Mouse (Mus musculus) neural tube, embryonic 11.5 days (tissue): ENCODE results near the gene Slc7a8. TPM values are rescaled to one million over a fixed set of nuclear protein-coding genes. Genes with fewer than 3 reads are reported as not detected.

Experiments used
- ATAC-seq: fragments of 200-750 bp; cut with Nextera tagmentation; 2 replicates; pipeline ENCODE4 v1.8.0; 2017; ENCODE audit warnings: moderate number of reproducible peaks, mild to moderate bottlenecking, moderate TSS enrichment, moderate library complexity; ENCODE audit not compliant: insufficient read depth, low FRiP score, low TSS enrichment
- DNase-seq: peaks from one replicate; pipeline ENCODE4 v3.0.0-alpha.2; 2015; ENCODE audit warnings: low spot score
- H3K27ac ChIP-seq: fragments of 300-500 bp; sonication (generic); 2 replicates; pipeline ENCODE4 v1.5.1; 2014; ENCODE audit warnings: low read depth, mild to moderate bottlenecking, low read length
- H3K27me3 ChIP-seq: fragments of 300-500 bp; sonication (generic); 2 replicates; pipeline ENCODE4 v1.6.1; 2014; ENCODE audit warnings: mild to moderate bottlenecking, low read length, mixed read lengths; ENCODE audit not compliant: control insufficient read depth, insufficient read depth
- H3K36me3 ChIP-seq: fragments of 300-500 bp; sonication (generic); 2 replicates; pipeline ENCODE4 v1.6.1; 2014; ENCODE audit warnings: mild to moderate bottlenecking, low read length, moderate library complexity, mixed read lengths; ENCODE audit not compliant: control insufficient read depth, insufficient read depth
- H3K4me1 ChIP-seq: fragments of 300-500 bp; sonication (generic); 2 replicates; pipeline ENCODE4 v1.6.1; 2014; ENCODE audit warnings: low read length, mixed read lengths; ENCODE audit not compliant: control insufficient read depth, insufficient read depth
- H3K4me2 ChIP-seq: fragments of 300-500 bp; sonication (generic); 2 replicates; pipeline ENCODE4 v1.6.1; 2014; ENCODE audit warnings: low read depth, mild to moderate bottlenecking, moderate library complexity
- H3K4me3 ChIP-seq: fragments of 300-500 bp; sonication (generic); 2 replicates; pipeline ENCODE4 v1.5.1; 2014; ENCODE audit warnings: low read depth, low read length
- H3K9ac ChIP-seq: fragments of 300-500 bp; sonication (generic); 2 replicates; pipeline ENCODE4 v1.6.1; 2014; ENCODE audit warnings: mild to moderate bottlenecking, low read length
- H3K9me3 ChIP-seq: fragments of 300-500 bp; sonication (generic); 2 replicates; pipeline ENCODE4 v1.6.1; 2016; ENCODE audit warnings: low read length; ENCODE audit not compliant: control insufficient read depth
- WGBS: fragments of 180-500 bp; shearing (Covaris S2); extraction: QIAGEN DNeasy Blood & Tissue Kit; methylation state at CpG from one replicate; pipeline ENCODE4 v1.1.7; 2014; 5-methylcytosine and 5-hydroxymethylcytosine counted together
- polyA plus RNA-seq: library from polyadenylated mRNA; unstranded; fragments of >200 nt; fragmentation: Nextera tagmentation; extraction: Ambion mirVana; gene quantifications from 2 replicates; pipeline ENCODE4 v1.2.1, GENCODE M21; 2014

The Slc7a8 gene
- polyA plus RNA-seq, 1 experiment from 2014 or later, result 3.2 TPM

DNA sequence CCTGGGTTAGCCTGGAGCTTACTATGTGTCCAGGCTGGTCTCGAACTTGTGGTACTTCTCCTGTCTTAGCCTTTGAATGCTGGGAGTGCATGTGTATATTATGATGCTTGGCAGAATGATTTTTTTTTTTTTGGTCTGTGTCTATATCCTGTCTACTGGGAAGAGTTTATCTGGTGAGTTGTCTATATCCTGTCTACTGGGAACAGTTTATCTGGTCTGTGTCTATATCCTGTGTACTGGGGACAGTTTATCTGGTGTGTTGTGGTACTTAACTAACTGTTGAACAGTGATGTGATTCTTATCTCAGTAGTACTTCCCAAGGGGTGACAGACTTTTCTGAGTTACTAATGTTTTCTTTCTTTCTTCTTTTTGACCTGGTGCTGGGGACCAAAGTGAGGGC is 30.0 kb downstream of the Slc7a8 start:
- no peak for DNase-seq

GRCm38 (mm10) chr14:54749238-54749637 is 32.5 kb downstream of the Slc7a8 start:
- H3K4me2 ChIP-seq, result no peak overlapping the region
- H3K9me3 ChIP-seq, result no peaks in the 10 kb centered on the region
- no peak for ATAC-seq
- no peaks in the 10 kb centered on the region for H3K36me3 ChIP-seq
- H3K27me3 ChIP-seq, result no peaks in the 10 kb centered on the region
- H3K9ac ChIP-seq, result no peak overlapping the region
- 63% methylated on average over 4 of the region's 4 CpGs for WGBS
- no peak overlapping the region for H3K27ac ChIP-seq
- H3K4me3 ChIP-seq, result no peak overlapping the region
- no peaks in the 10 kb centered on the region; the same call in 1 of the 2 replicates for H3K4me1 ChIP-seq
- no peak for DNase-seq

More for the DNA sequence above, 30.0 kb downstream of the Slc7a8 start:
- ATAC-seq, result no peak
- Histone ChIP-seq H3K9ac (no peak overlapping the region), H3K4me1 (peaks cover 3% of the 10 kb centered on the region; the same call in 1 of the 2 replicates), H3K4me3 (no peak overlapping the region), H3K36me3 (no peaks in the 10 kb centered on the region), H3K4me2 (no peak overlapping the region), H3K27me3 (no peaks in the 10 kb centered on the region), H3K9me3 (no peaks in the 10 kb centered on the region), H3K27ac (no peak overlapping the region)
- 76% methylated on average over 1 of the region's 1 CpGs for WGBS

GRCm38 (mm10) chr14:54747942-54748917 is 33.5 kb downstream of the Slc7a8 start:
- Histone ChIP-seq H3K9me3 (no peaks in the 10 kb centered on the region), H3K4me3 (no peak overlapping the region), H3K9ac (no peak overlapping the region), H3K4me2 (no peak overlapping the region), H3K27ac (no peak overlapping the region), H3K27me3 (no peaks in the 10 kb centered on the region), H3K4me1 (no peaks in the 10 kb centered on the region), H3K36me3 (no peaks in the 10 kb centered on the region)
- no peak for ATAC-seq
- DNase-seq, result no peak
- WGBS, result 81% methylated on average over 16 of the region's 16 CpGs

DNA sequence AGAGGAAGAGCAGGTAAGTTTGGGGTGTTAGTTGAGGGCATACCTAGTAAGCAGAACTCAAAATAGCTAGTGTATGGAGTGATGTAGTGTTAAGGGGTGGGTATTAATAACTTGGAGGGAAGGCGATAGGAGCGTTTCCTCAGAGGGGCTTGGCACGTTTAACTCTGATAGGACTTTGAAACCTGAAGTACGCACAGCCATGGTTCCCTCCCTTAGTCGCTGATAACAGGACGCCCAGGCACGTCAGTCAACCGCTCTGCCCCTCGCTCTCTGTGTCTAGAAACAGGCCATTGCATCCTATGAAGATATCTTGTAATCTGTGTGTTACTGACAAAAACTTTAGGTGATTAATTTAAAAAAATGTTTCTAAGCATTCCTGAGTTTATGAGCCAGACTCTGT is 35.7 kb downstream of the Slc7a8 start:
- no peaks in the 10 kb centered on the region for H3K4me1 ChIP-seq
- WGBS, result 93% methylated on average over 9 of the region's 9 CpGs
- H3K4me2 ChIP-seq, result no peak overlapping the region
- H3K9ac ChIP-seq, result no peak overlapping the region
- ATAC-seq (no peak), DNase-seq (no peak)
- H3K9me3 ChIP-seq, result no peaks in the 10 kb centered on the region
- H3K4me3 ChIP-seq, result no peak overlapping the region
- H3K27ac ChIP-seq, result no peak overlapping the region
- H3K27me3 ChIP-seq, result no peaks in the 10 kb centered on the region
- no peaks in the 10 kb centered on the region for H3K36me3 ChIP-seq

DNA sequence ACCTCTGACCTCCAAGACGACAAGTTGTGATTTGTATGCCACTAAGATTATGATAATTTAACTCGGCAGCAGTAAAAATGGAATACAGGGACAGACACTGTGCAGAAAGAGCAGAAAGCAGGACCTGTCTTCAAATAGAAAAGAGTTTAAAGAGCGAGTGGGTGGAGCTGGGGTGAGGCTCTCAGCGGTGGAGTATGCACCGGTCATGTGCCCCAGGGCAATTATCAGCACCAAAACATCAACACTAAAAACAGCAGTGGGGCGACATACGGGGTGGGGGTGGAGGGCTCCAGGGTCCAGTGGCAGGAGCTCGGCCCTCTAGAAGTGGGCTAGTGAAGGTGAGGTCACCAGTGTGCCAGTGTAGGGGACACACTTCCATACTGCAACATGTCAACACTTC is 37.3 kb downstream of the Slc7a8 start:
- Histone ChIP-seq H3K4me1 (no peaks in the 10 kb centered on the region), H3K36me3 (no peaks in the 10 kb centered on the region), H3K27me3 (no peaks in the 10 kb centered on the region), H3K4me3 (no peak overlapping the region), H3K9me3 (no peaks in the 10 kb centered on the region), H3K9ac (no peak overlapping the region), H3K4me2 (no peak overlapping the region), H3K27ac (no peak overlapping the region)
- DNase-seq, result no peak
- ATAC-seq, result no peak
- WGBS, result 69% methylated on average over 8 of the region's 8 CpGs

GRCm38 (mm10) chr14:54742375-54742774 is 39.4 kb downstream of the Slc7a8 start:
- H3K4me2 ChIP-seq, result no peak overlapping the region
- H3K27me3 ChIP-seq, result no peaks in the 10 kb centered on the region
- H3K36me3 ChIP-seq, result no peaks in the 10 kb centered on the region
- WGBS, result 69% methylated on average over 2 of the region's 2 CpGs
- DNase-seq (no peak), ATAC-seq (no peak)
- no peak overlapping the region for H3K4me3 ChIP-seq
- no peak overlapping the region for H3K27ac ChIP-seq
- no peaks in the 10 kb centered on the region for H3K4me1 ChIP-seq
- H3K9ac ChIP-seq, result no peak overlapping the region
- no peaks in the 10 kb centered on the region for H3K9me3 ChIP-seq

DNA sequence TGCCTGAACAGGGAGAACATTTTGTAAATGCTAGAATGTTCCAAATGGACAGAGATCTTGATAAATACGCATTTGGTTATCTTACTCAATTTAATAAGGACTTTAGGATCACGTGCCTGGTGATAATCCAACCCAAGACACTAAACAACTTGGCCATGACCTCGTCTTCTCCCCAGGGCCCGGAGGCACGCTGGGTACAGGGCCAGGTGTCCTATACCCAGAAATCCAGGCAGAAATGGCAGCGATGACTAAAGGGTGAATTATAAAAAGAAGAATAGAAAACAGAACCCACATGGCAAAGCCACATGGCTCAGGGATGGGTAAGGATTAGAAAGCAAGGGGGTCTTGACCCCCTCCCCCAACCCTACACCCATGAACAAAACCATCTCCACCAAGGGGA is 40.0 kb downstream of the Slc7a8 start:
- 90% methylated on average over 6 of the region's 6 CpGs for WGBS
- Histone ChIP-seq H3K9ac (no peak overlapping the region), H3K4me3 (no peak overlapping the region), H3K27ac (no peak overlapping the region), H3K27me3 (no peaks in the 10 kb centered on the region), H3K4me2 (no peak overlapping the region), H3K9me3 (no peaks in the 10 kb centered on the region), H3K36me3 (no peaks in the 10 kb centered on the region), H3K4me1 (no peaks in the 10 kb centered on the region)
- no peak for ATAC-seq
- DNase-seq, result no peak

DNA sequence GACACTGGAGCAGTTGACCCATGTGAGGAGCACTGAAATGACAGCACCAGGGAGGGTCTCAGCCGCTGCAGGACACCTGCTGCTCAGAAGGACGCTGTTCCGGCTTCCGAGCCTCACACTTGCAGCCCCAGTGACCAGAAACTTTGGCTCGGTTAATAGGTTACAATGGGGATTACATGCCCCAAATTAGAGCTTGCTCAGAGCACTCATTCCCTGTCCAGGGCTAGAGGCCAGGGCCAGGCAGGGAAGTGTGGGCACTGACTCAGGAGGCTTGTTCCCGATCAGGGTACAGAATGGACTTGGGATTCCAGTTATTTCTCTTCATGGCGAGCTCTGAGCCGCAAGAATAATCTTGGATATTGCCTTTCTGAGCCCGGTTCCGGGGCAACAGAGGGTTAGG is 44.1 kb downstream of the Slc7a8 start:
- no peaks in the 10 kb centered on the region for H3K27me3 ChIP-seq
- H3K4me2 ChIP-seq, result no peak overlapping the region
- no peak for ATAC-seq
- H3K9me3 ChIP-seq, result no peaks in the 10 kb centered on the region
- H3K27ac ChIP-seq, result no peak overlapping the region
- H3K4me1 ChIP-seq, result no peaks in the 10 kb centered on the region
- H3K9ac ChIP-seq, result no peak overlapping the region
- DNase-seq, result no peak
- no peaks in the 10 kb centered on the region for H3K36me3 ChIP-seq
- H3K4me3 ChIP-seq, result no peak overlapping the region
- WGBS, result 80% methylated on average over 10 of the region's 10 CpGs
